Mouse (Mus musculus) bone marrow, adult 2 months (tissue): Measurements from ENCODE around the gene Abcd3.

Experiments
- CTCF ChIP-seq: fragments of 200-500 bp; IDR thresholded peaks from 2 replicates; pipeline ENCODE4 v1.5.1; 2011; ENCODE audit warnings: low read length, control low read depth; ENCODE audit not compliant: control insufficient read depth, insufficient read depth
- POLR2A ChIP-seq: fragments of 200-500 bp; IDR thresholded peaks from 2 replicates; pipeline ENCODE4 v1.6.1; 2011; ENCODE audit warnings: low read depth, mild to moderate bottlenecking, control low read depth, low read length, borderline replicate concordance; ENCODE audit not compliant: control insufficient read depth

DNA sequence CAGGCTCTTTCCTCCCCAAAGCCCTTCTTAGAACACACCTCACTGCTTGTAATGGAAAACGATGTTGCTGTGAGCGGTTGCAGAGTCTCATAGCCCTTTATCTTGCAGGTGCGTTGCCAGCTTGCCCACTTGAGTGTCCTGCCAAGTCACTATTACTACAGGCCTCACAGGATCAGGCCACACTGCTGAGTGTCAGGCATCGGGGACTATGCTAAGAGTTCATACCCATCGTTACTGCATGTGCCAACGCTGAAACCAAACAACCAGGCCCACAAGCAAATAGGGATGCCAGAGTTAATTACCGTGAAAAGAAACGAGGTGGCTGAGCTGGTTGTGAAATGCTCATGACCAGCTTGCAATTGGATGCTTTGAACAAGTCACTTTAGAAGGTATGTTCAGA, 101.3 kb downstream of the Abcd3 start:
- TF ChIP-seq CTCF (no peak), POLR2A (no peak)
